Mouse (Mus musculus) ES-E14 (cell line): ENCODE measurements around the gene Snrpf. TPM values are rescaled to one million over a fixed set of nuclear protein-coding genes. Genes with fewer than 3 reads are reported as not detected.

Experiments
- DNase-seq: peaks from one replicate; pipeline ENCODE4 v3.0.0-alpha.2; 2013; ENCODE audit warnings: low read depth, low spot score
- H3K27ac ChIP-seq: 2 replicates; pipeline ENCODE4 v1.5.1; 2012; ENCODE audit warnings: low read depth, mild to moderate bottlenecking, low read length, moderate library complexity, mixed read lengths; ENCODE audit not compliant: poor library complexity, insufficient read depth, severe bottlenecking
- H3K36me3 ChIP-seq: 2 replicates; pipeline ENCODE4 v1.6.1; 2012; ENCODE audit warnings: mild to moderate bottlenecking, low read length, moderate library complexity, mixed read lengths; ENCODE audit not compliant: control insufficient read depth, poor library complexity, insufficient read depth, severe bottlenecking
- H3K4me1 ChIP-seq, 2 experiments: fragments of 150-350 bp in 1 of 2; sonication (generic) in 1 of 2; 2 replicates each; pipeline ENCODE4 v1.6.1; 2012; ENCODE audit warnings: low read length in 2 of 2, mild to moderate bottlenecking in 1 of 2, mixed read lengths in 1 of 2; ENCODE audit not compliant: control insufficient read depth in 2 of 2, insufficient read depth in 2 of 2, poor library complexity in 1 of 2
- H3K4me3 ChIP-seq, 2 experiments: fragments of 150-350 bp in 1 of 2; sonication (generic) in 1 of 2; 2 replicates each; pipeline ENCODE4 v1.5.1; 2012; ENCODE audit warnings: low read length in 2 of 2, low read depth in 1 of 2, mild to moderate bottlenecking in 1 of 2, mixed read lengths in 1 of 2; ENCODE audit not compliant: insufficient read depth in 1 of 2, poor library complexity in 1 of 2, severe bottlenecking in 1 of 2
- H3K9ac ChIP-seq: 2 replicates; pipeline ENCODE4 v1.6.1; 2012; ENCODE audit warnings: low read depth, mild to moderate bottlenecking, low read length, mixed read lengths; ENCODE audit not compliant: poor library complexity, insufficient read depth, severe bottlenecking
- H3K9me3 ChIP-seq: fragments of 150-350 bp; sonication (generic); 2 replicates; pipeline ENCODE4 v1.6.1; 2012; ENCODE audit warnings: low read depth, mild to moderate bottlenecking, low read length; ENCODE audit not compliant: control insufficient read depth, insufficient read depth
- CHD2 ChIP-seq: IDR thresholded peaks from 2 replicates; pipeline ENCODE4 v1.6.1; 2014; ENCODE audit warnings: mild to moderate bottlenecking, low read depth, low read length, inconsistent platforms
- HCFC1 ChIP-seq: IDR thresholded peaks from 2 replicates; pipeline ENCODE4 v1.6.1; 2012; ENCODE audit warnings: low read length, inconsistent platforms, borderline replicate concordance; ENCODE audit not compliant: insufficient read depth
- MAFK ChIP-seq: IDR thresholded peaks from 2 replicates; pipeline ENCODE4 v1.6.1; 2014; ENCODE audit warnings: mild to moderate bottlenecking, low read depth, low read length, inconsistent platforms; ENCODE audit not compliant: insufficient read depth
- ZC3H11A ChIP-seq: IDR thresholded peaks from 2 replicates; pipeline ENCODE4 v1.6.1; 2012; ENCODE audit warnings: low read depth, mild to moderate bottlenecking, inconsistent platforms, low read length, borderline replicate concordance
- ZNF384 ChIP-seq: IDR thresholded peaks from 2 replicates; pipeline ENCODE4 v1.6.1; 2012; ENCODE audit warnings: low read depth, low read length, inconsistent platforms
- in situ Hi-C, 2 experiments: fragments of 600-800 bp; cut with MboI; formaldehyde crosslinking; loops; one replicate each; pipeline ENCODE4 v1.15.1; 2025; ENCODE audit warnings: low sequenced_read_pairs in 2 of 2, inconsistent platforms in 1 of 2; ENCODE audit not compliant: unreplicated experiment in 2 of 2
- total RNA-seq: library from RNA; depleted of rRNA; stranded (reverse); fragments of 300-350 nt; gene quantifications from 2 replicates; pipeline ENCODE4 v1.2.3, GENCODE M21; 2012

Snrpf gene
- total RNA-seq, 1 experiment = 103 TPM

DNA sequence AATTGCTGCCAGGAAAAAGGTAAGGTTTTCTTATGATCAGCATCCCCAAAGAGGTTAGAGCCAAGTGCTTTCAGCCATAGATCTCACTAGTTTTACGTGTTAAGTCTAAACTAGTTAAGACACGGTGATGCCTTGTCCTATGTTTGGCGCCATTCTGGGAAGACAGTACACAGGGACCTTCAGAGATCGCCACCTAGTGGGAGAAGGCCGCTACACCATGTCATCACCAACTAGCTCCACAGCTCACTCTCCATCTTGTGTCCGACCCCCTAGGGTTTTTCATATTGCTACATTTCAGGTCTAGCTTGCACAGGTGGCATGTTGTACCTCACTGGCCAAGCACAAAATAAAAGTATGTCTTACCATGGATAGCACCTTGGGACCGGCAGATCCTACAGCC, 40.5 kb downstream of the Snrpf start:
- in situ Hi-C loops = no loop called here

DNA sequence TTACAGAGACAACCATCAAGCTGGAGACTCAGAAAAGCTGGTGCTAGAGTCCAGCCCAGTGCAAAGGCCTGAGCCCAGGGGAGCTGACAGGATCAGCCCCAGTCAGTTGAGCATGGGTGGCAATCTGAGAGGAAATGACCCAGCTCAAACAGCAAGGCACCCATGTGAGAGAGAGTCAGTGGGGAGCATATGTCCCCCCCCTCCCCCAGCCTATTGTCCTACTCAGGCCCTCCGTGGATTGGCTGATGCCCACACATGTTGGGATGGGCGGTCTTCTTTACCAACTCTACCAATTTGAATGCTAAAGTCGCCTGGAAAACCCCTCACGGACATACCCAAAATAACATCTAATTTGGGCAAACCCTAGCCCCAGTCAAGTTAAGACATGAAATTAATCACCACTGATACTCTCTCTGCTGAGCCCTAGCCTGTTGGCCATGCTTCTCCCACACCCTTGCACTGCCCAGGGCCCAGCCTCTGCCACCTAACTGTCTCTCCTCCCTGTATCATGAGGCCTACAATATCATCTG, 41.7 kb downstream of the Snrpf start:
- in situ Hi-C loops = no loop called here
- TF ChIP-seq ZNF384 (no peak), HCFC1 (no peak)
- DNase-seq = no peak
- H3K4me1 ChIP-seq = peaks cover 1 to 18% of the 10 kb centered on the region in 2 experiments; a peak in 3 of 4 replicates
- H3K36me3 ChIP-seq = no peaks in the 10 kb centered on the region
- H3K9me3 ChIP-seq = no peaks in the 10 kb centered on the region
- H3K4me3 ChIP-seq = no peak overlapping the region
- H3K27ac ChIP-seq = no peak overlapping the region
- H3K9ac ChIP-seq = 0 out of 2 replicates have a peak overlapping the region, but pooled peaks have one; percentile 18

More for the DNA sequence above, 40.5 kb downstream of the Snrpf start:
- TF ChIP-seq ZC3H11A (no peak), ZNF384 (no peak), MAFK (no peak), HCFC1 (no peak), CHD2 (no peak)
- DNase-seq = peak; percentile 72
- H3K36me3 ChIP-seq = no peaks in the 10 kb centered on the region
- no peak overlapping the region for H3K4me3 ChIP-seq
- peaks cover 1 to 13% of the 10 kb centered on the region in 2 experiments; a peak in 3 of 4 replicates for H3K4me1 ChIP-seq
- H3K27ac ChIP-seq = no peak overlapping the region
- no peak overlapping the region; the same call in 1 of the 2 replicates for H3K9ac ChIP-seq
- H3K9me3 ChIP-seq = no peaks in the 10 kb centered on the region

DNA sequence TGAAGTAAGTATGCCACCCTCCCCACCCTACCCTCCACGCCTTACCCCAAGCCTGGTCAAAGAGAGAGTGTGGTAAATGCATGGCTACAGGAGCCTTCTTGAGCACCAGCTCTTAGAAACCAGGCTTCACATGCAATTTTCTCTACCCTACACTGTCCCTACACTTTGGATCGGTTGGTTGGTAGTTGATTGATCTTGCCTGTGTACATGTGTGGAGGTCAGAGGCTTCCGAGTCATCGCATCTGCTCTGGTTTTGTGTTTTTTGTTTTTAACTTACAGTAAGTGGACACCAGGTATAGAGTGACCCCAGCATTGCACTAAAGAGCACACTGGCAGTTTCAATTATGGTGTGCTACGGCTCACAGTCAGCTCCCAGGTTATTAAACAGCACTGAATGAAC, 45.3 kb downstream of the Snrpf start:
- Histone ChIP-seq H3K27ac (no peak overlapping the region), H3K9ac (no peak overlapping the region), H3K4me3 (no peak overlapping the region), H3K9me3 (no peaks in the 10 kb centered on the region), H3K4me1 (peaks cover 0 to 26% of the 10 kb centered on the region in 2 experiments; a peak in 3 of 4 replicates), H3K36me3 (no peaks in the 10 kb centered on the region)
- DNase-seq = no peak
- no peak for TF ChIP-seq ZNF384
- TF ChIP-seq ZC3H11A = no peak
- TF ChIP-seq CHD2 = no peak
- no peak for TF ChIP-seq HCFC1
- TF ChIP-seq MAFK = no peak
- in situ Hi-C loops = no loop called here

DNA sequence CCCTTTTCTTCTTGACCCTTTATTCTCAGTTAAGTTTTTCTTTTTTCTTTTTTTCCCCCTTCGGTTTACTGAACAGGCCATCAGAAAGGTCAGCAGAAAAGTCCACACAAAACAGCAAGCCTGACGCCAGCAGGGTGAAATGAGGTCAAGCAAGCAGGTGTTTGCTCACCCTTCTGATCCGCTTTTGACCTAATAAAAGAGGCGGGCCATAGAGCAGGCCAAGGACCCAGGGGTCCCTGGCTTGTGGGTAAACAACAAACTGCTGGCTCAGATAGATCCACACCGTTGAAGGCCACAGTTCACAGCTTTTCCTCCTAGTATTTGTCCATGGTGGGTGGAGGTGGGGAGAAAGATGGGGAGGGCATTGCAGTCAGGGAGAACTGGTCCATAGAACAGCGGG, 46.3 kb downstream of the Snrpf start:
- in situ Hi-C loops = no loop called here
- no peaks in the 10 kb centered on the region for H3K36me3 ChIP-seq
- no peak overlapping the region for H3K4me3 ChIP-seq
- TF ChIP-seq CHD2 (no peak), ZNF384 (no peak), ZC3H11A (no peak), MAFK (no peak)
- peak overlapping the region; percentile 52; the same call in 1 of the 2 replicates for H3K9ac ChIP-seq
- peak overlapping the region; percentile 38; the same call in 1 of the 2 replicates for H3K27ac ChIP-seq
- H3K9me3 ChIP-seq = no peaks in the 10 kb centered on the region
- DNase-seq = no peak
- H3K4me1 ChIP-seq = peaks cover 0 to 22% of the 10 kb centered on the region in 2 experiments; a peak in 2 of 4 replicates

DNA sequence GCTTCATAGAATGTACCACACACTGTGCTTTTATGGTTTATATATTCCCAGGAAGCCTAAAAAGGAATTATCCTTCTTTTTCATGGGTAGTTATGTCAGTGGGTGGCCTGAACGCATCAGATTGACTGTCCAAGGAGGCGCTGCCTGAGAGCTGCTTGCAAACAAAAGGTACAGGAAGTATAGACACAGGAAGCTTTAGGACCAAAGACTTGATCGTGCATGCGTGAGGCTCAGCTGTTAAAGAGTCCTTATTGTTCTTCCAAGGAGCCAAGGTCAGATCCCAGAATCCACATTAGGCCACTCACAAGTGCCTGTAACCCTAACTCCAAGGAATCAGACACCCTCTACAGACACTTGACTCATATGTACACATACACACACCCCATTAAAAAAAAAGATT, 47.1 kb downstream of the Snrpf start:
- Histone ChIP-seq H3K4me3 (no peak overlapping the region), H3K4me1 (peaks cover 0 to 19% of the 10 kb centered on the region in 2 experiments; a peak in 2 of 4 replicates), H3K9ac (no peak overlapping the region), H3K9me3 (no peaks in the 10 kb centered on the region), H3K36me3 (no peaks in the 10 kb centered on the region), H3K27ac (no peak overlapping the region; the same call in 1 of the 2 replicates)
- TF ChIP-seq MAFK (no peak), HCFC1 (no peak), ZNF384 (peak; percentile 39; the same call in 1 of the 2 replicates), CHD2 (no peak), ZC3H11A (no peak)
- in situ Hi-C loops = no loop called here
- no peak for DNase-seq
